Mouse (Mus musculus) small intestine, adult 2 months (tissue): ENCODE measurements around the gene Postn.

Source experiments
- CTCF ChIP-seq: fragments of 200-500 bp; IDR thresholded peaks from 2 replicates; pipeline ENCODE4 v1.5.1; 2012; ENCODE audit warnings: low read depth, mild to moderate bottlenecking, control low read depth, inconsistent platforms, low read length, moderate library complexity, mixed read lengths; ENCODE audit not compliant: insufficient replicate concordance, insufficient read length; ENCODE audit errors: extremely low read depth
- POLR2A ChIP-seq: fragments of 200-500 bp; IDR thresholded peaks from 2 replicates; pipeline ENCODE4 v1.6.1; 2012; ENCODE audit warnings: low read depth, mild to moderate bottlenecking, control low read depth, inconsistent platforms, low read length, moderate library complexity

DNA sequence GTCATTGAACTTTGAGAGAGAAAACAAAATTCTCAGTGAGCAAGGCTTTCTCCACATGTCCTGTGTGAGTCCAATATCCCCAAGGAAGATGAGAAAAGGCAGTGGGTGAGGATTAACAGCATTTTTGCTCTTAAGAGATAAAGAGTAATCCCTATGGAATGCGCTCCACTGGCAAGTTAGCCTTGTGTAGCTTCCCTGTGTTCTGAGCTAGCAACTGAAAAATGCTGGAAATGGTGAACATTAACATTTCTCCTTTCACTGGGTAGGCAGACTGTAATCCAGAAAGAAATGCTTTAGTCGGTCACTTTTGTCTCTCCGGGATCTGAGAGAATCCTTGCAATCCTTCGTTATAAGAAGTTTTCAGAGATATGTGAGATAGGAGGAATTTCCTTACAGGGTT is 70.8 kb downstream of the Postn start:
- TF ChIP-seq CTCF (no peak), POLR2A (no peak)
